Mouse (Mus musculus) gastrocnemius, adult 2 months (tissue): Measurements from ENCODE around the gene Armc6. TPM values are rescaled to one million over a fixed set of nuclear protein-coding genes. Genes with fewer than 3 reads are reported as not detected.
A peak's percentile ranks its signal among the peaks of the same experiment; 100 is the strongest.
"Not testable (repeated sequence)": the region's sequence is repeated elsewhere in the genome, so short reads cannot be mapped to it uniquely, and the experiment has no call there.

Experiments
- DNase-seq: peaks from one replicate; pipeline ENCODE4 v3.0.0; 2022
- H3K27ac ChIP-seq: fragments of 200-600 bp; 2 replicates; pipeline ENCODE4 v1.8.1; 2022; ENCODE audit warnings: mild to moderate bottlenecking
- H3K4me3 ChIP-seq: fragments of 200-600 bp; 2 replicates; pipeline ENCODE4 v1.8.1; 2022; ENCODE audit warnings: mild to moderate bottlenecking, moderate library complexity
- CTCF ChIP-seq: fragments of 200-600 bp; IDR thresholded peaks from 2 replicates; pipeline ENCODE4 v1.8.1; 2022; ENCODE audit warnings: antibody characterized with exemption, mild to moderate bottlenecking, moderate library complexity
- intact Hi-C: fragments of 180-260 bp; cut with DNase I; formaldehyde crosslinking; loops from one replicate; pipeline ENCODE4 v1.15.1; 2025
- total RNA-seq, 2 experiments: library from RNA; stranded (reverse); gene quantifications; 2 replicates each; pipeline ENCODE4 v1.2.3; 2021

Gene Armc6
- total RNA-seq, 2 experiments from 2014 or later: 7.6 to 9.7 TPM

- intact Hi-C loops: no loop called here
- Histone ChIP-seq H3K27ac (peak overlapping the region; percentile 38; the same call in 1 of the 2 replicates), H3K4me3 (no peak overlapping the region)
- DNase-seq: no peak
- TF ChIP-seq CTCF: no peak
Observed at GRCm38 (mm10) chr8:70220911-70221310, 13.4 kb downstream of the Armc6 start.

DNA sequence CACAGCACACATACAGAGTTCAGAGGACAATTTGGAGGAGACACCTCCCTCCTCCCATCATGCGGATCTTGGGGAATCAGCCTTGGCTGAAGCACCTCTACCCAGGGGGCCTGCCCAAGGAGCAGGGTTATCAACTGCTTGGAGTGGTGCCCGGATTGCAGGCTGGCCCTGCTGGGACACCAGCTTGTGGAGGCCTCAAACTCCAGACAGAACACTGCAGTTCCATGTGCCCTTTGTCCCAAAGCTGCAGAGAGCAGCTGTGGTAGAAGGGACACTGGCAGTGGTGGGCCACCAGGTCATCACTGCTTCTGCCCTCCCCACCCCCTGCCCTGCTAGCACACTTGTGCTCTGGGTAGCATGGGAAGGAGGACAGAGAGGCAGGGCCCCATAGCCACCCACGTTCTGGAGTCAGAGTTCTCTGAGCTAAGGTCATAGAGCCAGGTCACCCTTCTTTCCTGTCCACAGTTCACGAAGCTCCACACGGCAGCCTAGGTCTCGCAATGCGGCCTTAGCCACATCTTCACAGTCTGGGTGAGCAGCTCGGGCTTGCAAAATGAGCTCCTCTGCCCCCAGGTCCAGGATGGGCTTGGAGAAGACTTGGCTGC is 13.9 kb downstream of the Armc6 start:
- no peak for DNase-seq
- intact Hi-C loops: no loop called here
- Histone ChIP-seq H3K27ac (peak overlapping the region; percentile 38; the same call in 1 of the 2 replicates), H3K4me3 (no peak overlapping the region)
- no peak for TF ChIP-seq CTCF

DNA sequence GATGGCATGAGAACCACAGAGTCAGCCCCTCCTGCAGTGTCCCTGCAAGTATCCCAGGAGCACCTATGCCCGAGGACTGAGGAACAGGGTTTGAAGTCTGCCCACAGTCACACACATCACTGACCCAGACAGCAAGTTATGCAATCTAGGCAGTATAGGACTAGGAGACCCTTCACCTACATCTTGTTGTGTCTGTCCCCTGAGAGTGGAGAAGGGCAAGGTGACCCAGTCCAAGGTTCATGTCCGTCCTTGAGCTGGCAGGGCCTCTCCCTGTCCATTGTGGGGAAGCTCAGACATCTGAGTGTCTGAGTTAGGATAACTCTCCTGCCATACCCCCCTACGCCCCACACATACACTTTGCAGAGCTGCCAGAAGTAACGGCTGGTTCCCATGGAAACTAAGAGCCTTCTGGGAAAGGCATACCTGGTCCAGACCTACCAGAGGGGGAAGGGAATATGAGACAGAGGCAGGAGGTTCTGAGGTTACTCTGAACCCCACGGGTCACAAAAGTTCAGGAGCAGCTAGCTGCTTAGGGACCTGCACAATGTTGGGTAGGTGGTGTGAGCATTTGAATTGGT is 15.1 kb downstream of the Armc6 start:
- intact Hi-C loops: no loop called here
- Histone ChIP-seq H3K4me3 (no peak overlapping the region), H3K27ac (no peak overlapping the region)
- DNase-seq: no peak
- no peak for TF ChIP-seq CTCF

DNA sequence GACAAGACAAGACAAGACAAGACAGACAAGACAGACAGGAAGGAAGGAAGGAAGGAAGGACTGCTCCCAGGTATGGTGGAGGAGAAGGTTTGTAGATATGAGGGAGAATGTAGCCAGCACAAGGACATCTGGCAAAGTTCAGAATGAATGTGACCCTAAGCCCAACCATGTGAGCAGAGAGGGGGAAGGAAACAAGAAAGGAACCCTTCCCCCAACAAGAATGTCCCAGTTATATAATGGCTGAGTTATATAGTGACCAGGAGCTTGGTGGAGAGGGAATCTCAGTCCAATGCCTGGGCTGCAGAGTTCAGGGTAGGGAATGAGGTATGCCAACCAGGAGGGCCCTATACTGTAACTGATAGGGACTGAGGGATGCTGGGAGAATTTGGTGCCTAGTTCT is 16.8 kb downstream of the Armc6 start:
- Histone ChIP-seq H3K4me3 (no peak overlapping the region), H3K27ac (peak overlapping the region; percentile 99; the same call in 1 of the 2 replicates)
- intact Hi-C loops: no loop called here
- DNase-seq: no peak
- no peak for TF ChIP-seq CTCF

DNA sequence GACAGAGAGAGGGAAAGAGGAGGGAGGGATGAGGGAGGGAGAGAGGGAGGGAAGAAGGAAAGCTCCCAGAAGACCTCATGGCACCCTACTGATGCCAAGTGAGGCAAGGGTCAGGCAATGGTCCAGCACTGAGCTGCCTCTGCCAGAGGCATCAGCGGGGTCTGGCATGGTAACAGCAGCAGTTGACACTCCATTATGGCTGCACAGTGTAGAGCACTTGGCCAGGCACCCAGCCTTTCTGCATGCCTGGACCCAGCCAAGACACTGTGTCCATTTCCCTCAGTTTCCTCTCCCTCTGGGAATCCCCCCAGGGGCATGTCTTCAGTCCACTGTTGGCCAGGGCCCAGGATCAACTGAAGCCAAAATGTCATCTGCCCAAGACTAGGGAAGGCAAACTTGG is 17.7 kb downstream of the Armc6 start:
- DNase-seq: peak; percentile 89
- peak overlapping the region; percentile 99 for H3K27ac ChIP-seq
- H3K4me3 ChIP-seq: no peak overlapping the region
- no peak for TF ChIP-seq CTCF
- intact Hi-C loops: no loop called here

- intact Hi-C loops, DNase-seq, H3K4me3 ChIP-seq: not testable (repeated sequence)
- H3K27ac ChIP-seq: peak overlapping the region; percentile 99
Observed at GRCm38 (mm10) chr8:70216161-70216560, 18.1 kb downstream of the Armc6 start.

- H3K27ac ChIP-seq: peak overlapping the region; percentile 99
- TF ChIP-seq CTCF: no peak
- intact Hi-C loops: no loop called here
- no peak for DNase-seq
- H3K4me3 ChIP-seq: no peak overlapping the region
Observed at GRCm38 (mm10) chr8:70215092-70215491, 19.2 kb downstream of the Armc6 start.

DNA sequence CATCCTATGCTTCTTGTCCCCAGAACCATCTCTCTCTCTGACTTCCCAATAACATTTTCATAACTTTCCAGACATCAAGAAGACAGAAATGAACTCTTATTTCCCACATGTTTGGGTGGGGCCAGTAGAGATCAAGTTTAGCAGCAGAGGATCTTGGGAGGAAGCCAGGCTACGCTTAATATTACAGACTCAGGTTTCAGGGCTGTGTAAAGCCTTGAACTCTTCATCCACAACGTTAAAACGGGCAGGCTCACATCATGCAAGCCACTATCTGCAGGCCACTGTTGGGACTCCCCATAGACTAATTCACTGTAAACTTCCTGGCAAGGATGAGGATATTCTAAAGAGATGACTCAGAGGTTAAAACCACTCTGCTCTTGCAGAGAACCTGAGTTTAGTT is 19.9 kb downstream of the Armc6 start:
- no peak overlapping the region for H3K4me3 ChIP-seq
- intact Hi-C loops: no loop called here
- no peak for TF ChIP-seq CTCF
- no peak for DNase-seq
- peak overlapping the region; percentile 99 for H3K27ac ChIP-seq

DNA sequence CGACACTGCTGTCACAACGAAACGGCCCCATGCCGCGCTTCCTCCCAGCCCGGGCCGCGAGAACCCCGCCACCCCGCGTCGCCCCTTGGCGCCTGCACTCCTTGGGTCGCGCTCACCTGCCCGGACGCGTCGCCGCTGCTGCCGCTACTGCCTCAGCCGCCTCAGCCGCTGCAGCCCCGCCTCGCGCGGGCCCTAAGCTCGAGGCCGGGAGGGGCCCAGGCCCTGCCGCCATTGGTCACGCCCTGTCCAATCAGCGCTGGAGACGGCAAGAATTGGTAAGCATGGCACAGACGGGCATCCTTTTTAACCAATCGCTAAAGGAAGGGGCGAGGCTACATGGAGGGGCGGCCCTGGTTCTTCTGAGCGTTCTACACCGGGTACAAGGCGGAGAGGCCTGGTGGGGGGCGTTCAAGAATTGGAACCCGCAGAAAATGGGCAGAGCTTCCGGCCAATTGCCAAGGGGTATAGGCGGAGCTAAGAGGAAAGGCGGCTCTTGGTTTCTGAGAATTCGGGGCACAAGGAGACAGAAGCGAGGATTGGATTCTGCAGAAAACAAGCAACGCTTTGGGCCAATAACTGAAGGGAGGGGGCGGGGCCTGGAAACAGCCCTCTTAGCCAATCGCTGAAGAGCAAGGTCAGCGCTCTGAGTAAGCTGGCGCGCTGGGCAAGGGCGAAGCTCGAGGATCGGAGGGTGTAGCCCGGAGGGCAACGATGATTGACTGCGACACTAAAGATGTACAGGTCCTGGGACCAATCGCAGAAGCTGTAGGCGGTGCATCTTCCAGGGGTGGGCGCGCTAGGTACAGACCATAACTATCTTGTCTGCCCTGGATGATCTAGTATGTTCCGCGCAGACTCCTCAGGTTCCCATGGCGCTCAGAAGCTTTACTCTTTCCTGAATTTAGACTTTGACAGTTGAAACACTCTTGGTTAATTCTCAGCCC is 21.9 kb downstream of the Armc6 start, which contains the start of gene Slc25a42:
Gene Slc25a42, minus strand, starts transcription at position 194 of the 944 bp plus-strand sequence.
- intact Hi-C loops: loop anchor here (2.0 kb wide), 1 partner anchor 20 kb away; no protein-coding TSS in a partner anchor
- Histone ChIP-seq H3K27ac (peak within 1 kb of the TSS; percentile 99), H3K4me3 (peak within 1 kb of the TSS; percentile 78)
- TF ChIP-seq CTCF: peak; percentile 3; the same call in 1 of the 2 replicates
- peak; percentile 98 for DNase-seq

- no peak for TF ChIP-seq CTCF
- peak overlapping the region; percentile 99 for H3K27ac ChIP-seq
- peak; percentile 73 for DNase-seq
- H3K4me3 ChIP-seq: peak overlapping the region; percentile 78
- intact Hi-C loops: loop anchor here (2.0 kb wide), 1 partner anchor 21 kb away; no protein-coding TSS in a partner anchor
Observed at GRCm38 (mm10) chr8:70211726-70212111, 22.5 kb downstream of the Armc6 start.

DNA sequence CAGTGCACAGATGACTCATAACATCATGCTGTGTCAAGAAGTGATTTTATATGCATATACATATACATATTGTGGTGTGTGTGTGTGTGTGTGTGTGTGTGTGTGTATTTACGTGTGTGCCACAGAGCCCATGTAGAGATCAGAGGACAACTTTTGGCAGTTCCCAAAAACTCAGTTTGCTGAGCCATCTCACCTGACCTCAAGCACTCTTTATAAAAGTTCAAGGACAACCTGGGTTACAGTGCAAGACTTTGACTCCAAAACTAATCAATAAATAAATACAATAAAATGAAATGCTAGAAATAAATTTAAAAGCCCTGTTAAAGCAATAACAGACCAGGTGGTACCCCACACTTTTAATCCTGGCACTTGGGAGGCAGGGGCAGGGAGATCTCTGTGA is 23.0 kb downstream of the Armc6 start:
- intact Hi-C loops: no loop called here
- no peak for DNase-seq
- H3K27ac ChIP-seq: peak overlapping the region; percentile 99
- no peak for TF ChIP-seq CTCF
- peak overlapping the region; percentile 78 for H3K4me3 ChIP-seq

GRCm38 (mm10) chr8:70210538-70210937 is 23.7 kb downstream of the Armc6 start:
- intact Hi-C loops: no loop called here
- TF ChIP-seq CTCF: no peak
- peak overlapping the region; percentile 99 for H3K27ac ChIP-seq

DNA sequence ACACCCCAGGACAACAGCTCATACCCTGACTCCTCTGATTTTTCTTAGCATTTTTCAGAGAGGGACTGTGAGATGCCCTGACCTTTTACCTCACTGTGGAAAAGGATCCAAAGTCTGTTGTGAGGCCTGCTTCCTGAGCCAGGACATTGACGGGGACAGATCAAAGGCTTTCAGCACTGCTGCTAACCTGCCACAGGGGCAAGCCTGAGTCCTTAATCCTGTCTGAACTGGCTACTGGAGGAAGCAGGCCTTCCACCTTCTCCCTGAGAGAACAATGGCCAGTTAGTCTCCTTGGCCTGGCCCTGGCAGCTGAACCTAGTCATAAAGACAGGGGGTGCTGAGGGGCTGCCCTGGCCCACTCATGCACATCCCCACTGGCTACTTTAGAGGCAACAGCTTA is 26.1 kb downstream of the Armc6 start:
- no peak for TF ChIP-seq CTCF
- intact Hi-C loops: no loop called here
- no peak for DNase-seq
- Histone ChIP-seq H3K27ac (peak overlapping the region; percentile 21; the same call in 1 of the 2 replicates), H3K4me3 (no peak overlapping the region)

More at GRCm38 (mm10) chr8:70210538-70210937, 23.7 kb downstream of the Armc6 start:
- peak; percentile 40 for DNase-seq
- H3K4me3 ChIP-seq: peak overlapping the region; percentile 78
